Mouse (Mus musculus) embryonic facial prominence, embryonic 13.5 days (tissue): ENCODE results near the gene Rft1. TPM values are rescaled to one million over a fixed set of nuclear protein-coding genes. Genes with fewer than 3 reads are reported as not detected.

ENCODE experiments used
- ATAC-seq: fragments of 200-750 bp; cut with Nextera tagmentation; 2 replicates; pipeline ENCODE4 v1.8.0; 2017; ENCODE audit warnings: low read depth; ENCODE audit not compliant: insufficient number of reproducible peaks, insufficient read depth, low FRiP score, low TSS enrichment
- H3K27ac ChIP-seq: fragments of 300-500 bp; sonication (generic); 2 replicates; pipeline ENCODE4 v1.5.1; 2015; ENCODE audit warnings: moderate library complexity, mild to moderate bottlenecking, inconsistent platforms
- H3K27me3 ChIP-seq: fragments of 300-500 bp; sonication (generic); 2 replicates; pipeline ENCODE4 v1.6.1; 2015; ENCODE audit warnings: mild to moderate bottlenecking, inconsistent platforms
- H3K36me3 ChIP-seq: fragments of 300-500 bp; sonication (generic); 2 replicates; pipeline ENCODE4 v1.6.1; 2015; ENCODE audit warnings: mild to moderate bottlenecking, inconsistent platforms
- H3K4me1 ChIP-seq: fragments of 300-500 bp; sonication (generic); 2 replicates; pipeline ENCODE4 v1.6.1; 2015; ENCODE audit warnings: inconsistent platforms
- H3K4me2 ChIP-seq: fragments of 300-500 bp; sonication (generic); 2 replicates; pipeline ENCODE4 v1.6.1; 2015; ENCODE audit warnings: moderate library complexity, mild to moderate bottlenecking, inconsistent platforms
- H3K4me3 ChIP-seq: fragments of 300-500 bp; sonication (generic); 2 replicates; pipeline ENCODE4 v1.5.1; 2015; ENCODE audit warnings: mild to moderate bottlenecking, inconsistent platforms
- H3K9ac ChIP-seq: fragments of 300-500 bp; sonication (generic); 2 replicates; pipeline ENCODE4 v1.6.1; 2015; ENCODE audit warnings: mild to moderate bottlenecking, inconsistent platforms
- H3K9me3 ChIP-seq: fragments of 300-500 bp; sonication (generic); 2 replicates; pipeline ENCODE4 v1.6.1; 2016; ENCODE audit warnings: inconsistent platforms
- WGBS: fragments of 180-500 bp; shearing (Covaris S2); methylation state at CpG from one replicate; pipeline ENCODE4 v1.1.7; 2015; ENCODE audit warnings: mixed read lengths; 5-methylcytosine and 5-hydroxymethylcytosine counted together
- polyA plus RNA-seq: library from polyadenylated mRNA; unstranded; fragments of >200 nt; fragmentation: Nextera tagmentation; extraction: Ambion mirVana; gene quantifications from 2 replicates; pipeline ENCODE4 v1.2.1, GENCODE M21; 2015

Rft1 gene
- polyA plus RNA-seq = 21.5 and 21.6 TPM in 2 replicates

DNA sequence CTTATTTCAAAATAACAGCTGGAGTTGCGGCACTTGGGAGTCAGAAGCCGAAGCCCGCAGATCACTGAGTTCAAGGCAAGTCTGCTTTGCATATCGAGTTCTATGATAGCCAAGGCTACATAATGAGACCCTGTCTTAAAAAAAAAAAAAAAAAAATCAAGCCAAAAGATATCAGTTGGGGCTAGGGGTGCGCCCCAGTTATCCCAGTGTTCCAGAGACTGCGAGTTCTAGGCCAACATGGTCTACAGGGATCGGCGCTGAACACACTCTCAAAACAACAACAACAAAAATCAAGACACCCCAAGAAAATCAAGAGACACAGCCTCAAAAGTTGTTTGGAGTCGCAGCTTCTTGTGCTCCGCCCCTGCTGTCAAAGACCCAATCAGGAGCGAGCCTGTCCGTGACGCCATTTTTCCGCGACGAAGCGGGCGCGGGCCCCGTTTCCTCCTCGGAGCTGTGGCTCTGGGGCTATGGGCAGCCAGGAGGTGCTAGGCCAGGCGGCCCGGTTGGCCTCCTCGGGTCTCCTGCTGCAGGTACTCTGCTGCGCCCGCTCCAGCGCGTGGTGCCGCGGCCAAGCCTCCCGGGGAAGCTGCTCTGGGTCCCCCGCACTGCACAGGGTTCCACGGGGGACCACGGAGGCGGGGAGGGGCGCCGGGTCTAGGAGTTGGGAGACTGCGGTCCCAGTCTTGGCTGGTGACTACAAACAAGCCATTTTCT, at the start of gene Rft1:
Gene Rft1 (plus strand): TSS at position 418 of the 717 bp plus-strand sequence.
- peak; percentile 83 for ATAC-seq
- H3K4me3 ChIP-seq = peak within 1 kb of the TSS; percentile 71
- H3K27me3 ChIP-seq = no peaks in the 10 kb centered on the region
- no peaks in the 10 kb centered on the region for H3K9me3 ChIP-seq
- peak within 1 kb of the TSS; percentile 98 for H3K9ac ChIP-seq
- peaks cover 9% of the 10 kb centered on the region for H3K4me1 ChIP-seq
- H3K36me3 ChIP-seq = peaks cover under 1% of the 10 kb centered on the region
- H3K4me2 ChIP-seq = peak within 1 kb of the TSS; percentile 81
- H3K27ac ChIP-seq = peak within 1 kb of the TSS; percentile 83
- WGBS = 2% methylated on average over 38 of the region's 38 CpGs

DNA sequence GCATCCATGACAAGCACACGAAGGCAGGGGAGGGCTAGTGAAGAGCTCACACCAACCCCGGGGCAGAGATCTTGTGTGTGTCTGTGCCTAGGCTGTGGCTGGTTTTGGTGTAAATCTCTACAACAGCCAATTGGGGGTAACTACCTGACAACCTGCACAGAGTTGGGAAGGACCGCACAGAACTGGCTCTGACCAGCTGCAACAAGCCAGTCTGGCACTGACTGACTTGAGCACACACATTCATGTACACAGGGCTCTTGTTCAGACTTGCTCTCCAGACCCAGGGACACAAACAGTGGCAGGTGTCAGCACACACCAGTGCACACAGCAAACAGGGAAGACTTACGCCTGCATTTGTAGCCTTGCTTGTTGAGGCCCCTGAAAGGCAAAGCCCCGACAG, 47.3 kb upstream of the Rft1 start:
- ATAC-seq = no peak
- Histone ChIP-seq H3K27ac (no peak overlapping the region), H3K27me3 (no peaks in the 10 kb centered on the region), H3K4me2 (no peak overlapping the region), H3K36me3 (peaks cover 60% of the 10 kb centered on the region), H3K4me1 (no peaks in the 10 kb centered on the region), H3K9me3 (no peaks in the 10 kb centered on the region), H3K4me3 (no peak overlapping the region), H3K9ac (no peak overlapping the region)
- WGBS = 89% methylated on average over 5 of the region's 5 CpGs

DNA sequence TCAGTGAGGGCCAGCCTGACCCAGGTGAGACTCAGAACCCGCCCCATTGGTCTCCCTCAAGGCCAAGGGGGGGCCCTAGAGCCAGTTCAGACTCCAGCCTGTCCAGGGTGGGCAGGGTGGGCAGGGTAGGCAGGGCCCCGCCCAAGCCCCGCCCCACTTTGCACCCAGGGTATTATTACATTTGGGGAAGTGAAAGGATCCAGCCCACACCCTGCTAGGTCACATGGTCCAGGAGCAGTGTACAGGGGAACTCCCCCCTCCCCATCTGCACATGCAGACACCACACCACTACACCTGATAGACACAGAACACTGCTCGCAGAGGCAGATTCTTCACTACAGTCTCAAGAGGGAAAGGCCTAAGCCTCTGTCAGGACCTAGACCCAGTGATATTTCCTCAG, 46.5 kb upstream of the Rft1 start:
- H3K4me1 ChIP-seq = 0 out of 2 replicates have a peak, but pooled peaks cover 4% of the 10 kb centered on the region
- H3K36me3 ChIP-seq = peaks cover 51% of the 10 kb centered on the region
- H3K27me3 ChIP-seq = no peaks in the 10 kb centered on the region
- H3K27ac ChIP-seq = no peak overlapping the region
- 76% methylated on average over 4 of the region's 4 CpGs for WGBS
- no peak overlapping the region for H3K9ac ChIP-seq
- H3K4me2 ChIP-seq = no peak overlapping the region
- H3K9me3 ChIP-seq = no peaks in the 10 kb centered on the region
- no peak for ATAC-seq
- H3K4me3 ChIP-seq = no peak overlapping the region

DNA sequence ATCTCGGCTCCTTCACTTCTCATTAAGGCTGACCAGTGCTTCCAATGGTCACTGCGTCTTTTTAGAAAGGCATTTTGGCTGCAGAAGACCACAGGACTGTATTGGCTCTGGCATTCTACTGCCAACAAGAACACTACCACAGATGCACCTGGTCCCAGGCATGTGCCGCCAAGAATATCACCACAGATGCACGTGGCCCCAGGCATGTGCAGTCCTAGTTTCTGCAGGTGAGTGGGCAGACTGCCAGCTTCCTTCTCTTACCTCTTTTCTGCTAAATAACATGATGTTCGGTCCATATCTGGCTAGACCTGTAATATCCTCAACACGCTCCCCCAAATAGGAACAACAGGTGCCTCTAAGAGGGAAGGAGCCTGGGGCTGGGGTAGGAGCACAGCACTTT, 46.0 kb upstream of the Rft1 start:
- H3K27ac ChIP-seq = no peak overlapping the region
- H3K27me3 ChIP-seq = no peaks in the 10 kb centered on the region
- H3K4me3 ChIP-seq = no peak overlapping the region
- 0 out of 2 replicates have a peak, but pooled peaks cover 7% of the 10 kb centered on the region for H3K4me1 ChIP-seq
- H3K4me2 ChIP-seq = no peak overlapping the region
- ATAC-seq = no peak
- peaks cover 48% of the 10 kb centered on the region for H3K36me3 ChIP-seq
- 84% methylated on average over 6 of the region's 6 CpGs for WGBS
- H3K9ac ChIP-seq = 0 out of 2 replicates have a peak overlapping the region, but pooled peaks have one; percentile 32
- no peaks in the 10 kb centered on the region for H3K9me3 ChIP-seq

DNA sequence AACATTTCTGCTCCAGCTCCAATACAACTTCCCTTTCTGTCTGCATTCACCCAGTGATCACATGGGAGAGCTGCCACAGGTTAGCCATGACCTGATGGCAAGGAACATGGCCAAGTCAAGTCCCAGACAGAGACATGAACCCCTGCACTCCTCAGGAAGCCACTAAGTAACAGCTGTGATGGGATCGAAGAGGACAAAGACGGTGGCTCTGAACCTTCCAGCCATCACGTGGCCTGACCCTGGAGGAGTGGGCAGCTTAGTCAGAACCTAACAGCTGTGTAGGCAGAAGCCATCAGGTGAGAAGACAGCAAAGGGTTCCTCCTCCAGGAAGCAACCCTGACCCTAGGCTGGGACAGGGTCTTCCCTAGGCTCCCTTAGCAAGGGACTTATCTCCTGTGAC, 44.7 kb upstream of the Rft1 start:
- 86% methylated on average over 3 of the region's 3 CpGs for WGBS
- Histone ChIP-seq H3K36me3 (peaks cover 37% of the 10 kb centered on the region), H3K9ac (no peak overlapping the region), H3K4me2 (no peak overlapping the region), H3K27ac (no peak overlapping the region), H3K9me3 (no peaks in the 10 kb centered on the region), H3K4me1 (0 out of 2 replicates have a peak, but pooled peaks cover 7% of the 10 kb centered on the region), H3K4me3 (no peak overlapping the region), H3K27me3 (no peaks in the 10 kb centered on the region)
- no peak for ATAC-seq

DNA sequence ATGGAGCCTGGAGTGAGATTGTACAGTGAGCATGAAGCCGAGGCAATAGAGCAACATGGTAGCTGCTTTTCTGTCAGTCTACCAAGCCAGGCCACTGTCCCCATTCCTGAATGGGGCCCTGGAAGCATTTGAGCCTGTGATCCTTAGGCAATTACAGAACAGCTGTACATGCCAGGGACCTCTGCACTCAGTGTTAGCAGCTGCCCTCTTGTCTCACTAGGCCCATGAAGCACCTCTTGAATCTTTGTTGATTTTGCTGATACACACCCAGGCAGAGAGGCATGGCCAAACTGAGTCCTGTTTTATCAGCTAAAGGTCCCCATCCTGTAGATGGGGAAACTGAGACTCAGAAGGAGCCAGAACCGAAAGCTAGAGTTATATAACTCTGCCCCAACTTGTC, 43.9 kb upstream of the Rft1 start:
- H3K27me3 ChIP-seq = no peaks in the 10 kb centered on the region
- WGBS = 68% methylated on average over 2 of the region's 2 CpGs
- H3K4me3 ChIP-seq = no peak overlapping the region
- peaks cover 36% of the 10 kb centered on the region for H3K36me3 ChIP-seq
- H3K9ac ChIP-seq = no peak overlapping the region
- no peak overlapping the region for H3K27ac ChIP-seq
- ATAC-seq = no peak
- H3K4me2 ChIP-seq = no peak overlapping the region
- H3K4me1 ChIP-seq = peaks cover 14% of the 10 kb centered on the region; the same call in 1 of the 2 replicates
- no peaks in the 10 kb centered on the region for H3K9me3 ChIP-seq

DNA sequence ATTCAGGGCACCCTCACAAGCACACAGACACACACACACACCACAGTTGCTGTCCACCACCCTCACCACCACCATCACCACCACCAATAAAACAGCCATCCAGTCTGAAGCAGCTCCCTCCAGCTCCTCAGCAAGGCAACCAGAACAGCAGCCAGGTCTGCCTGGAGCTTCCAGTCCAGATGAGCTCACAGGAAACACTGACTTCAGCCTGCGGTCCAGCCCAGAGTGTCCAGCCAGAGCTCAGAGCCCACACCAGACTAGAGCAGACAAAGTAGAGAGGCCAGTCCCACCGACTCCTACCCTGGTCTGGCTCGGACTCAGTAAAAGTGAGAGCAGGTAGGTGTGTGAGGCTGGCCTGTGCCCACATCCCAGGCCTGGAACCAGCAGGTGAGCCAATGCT, 43.2 kb upstream of the Rft1 start:
- Histone ChIP-seq H3K4me3 (no peak overlapping the region), H3K27ac (no peak overlapping the region), H3K9ac (no peak overlapping the region), H3K4me1 (peaks cover 14% of the 10 kb centered on the region; the same call in 1 of the 2 replicates), H3K9me3 (no peaks in the 10 kb centered on the region), H3K36me3 (peaks cover 31% of the 10 kb centered on the region), H3K27me3 (no peaks in the 10 kb centered on the region), H3K4me2 (no peak overlapping the region)
- ATAC-seq = no peak
- WGBS = 84% methylated on average over 3 of the region's 3 CpGs

DNA sequence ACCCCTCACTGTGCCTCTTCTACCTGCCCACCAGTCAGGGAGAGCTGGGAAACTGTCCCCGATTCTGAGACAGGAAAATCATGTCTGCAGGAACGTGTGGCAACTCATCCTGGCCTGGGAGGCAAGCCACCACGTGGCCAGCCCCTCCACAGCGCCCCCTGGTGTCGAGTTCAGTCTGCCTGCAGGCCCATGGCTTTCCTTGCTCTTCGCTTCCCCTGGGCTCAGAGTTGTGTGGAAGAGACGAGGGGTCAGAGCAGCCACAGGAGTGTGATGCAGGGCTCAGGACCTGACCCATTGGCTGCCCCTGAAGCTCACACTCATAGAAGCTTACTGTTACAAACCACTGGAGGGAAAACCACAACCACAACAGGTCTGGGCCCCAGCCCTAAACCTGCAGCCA, 41.6 kb upstream of the Rft1 start:
- WGBS = 17% methylated on average over 7 of the region's 7 CpGs
- ATAC-seq = no peak
- H3K27ac ChIP-seq = no peak overlapping the region; the same call in 1 of the 2 replicates

DNA sequence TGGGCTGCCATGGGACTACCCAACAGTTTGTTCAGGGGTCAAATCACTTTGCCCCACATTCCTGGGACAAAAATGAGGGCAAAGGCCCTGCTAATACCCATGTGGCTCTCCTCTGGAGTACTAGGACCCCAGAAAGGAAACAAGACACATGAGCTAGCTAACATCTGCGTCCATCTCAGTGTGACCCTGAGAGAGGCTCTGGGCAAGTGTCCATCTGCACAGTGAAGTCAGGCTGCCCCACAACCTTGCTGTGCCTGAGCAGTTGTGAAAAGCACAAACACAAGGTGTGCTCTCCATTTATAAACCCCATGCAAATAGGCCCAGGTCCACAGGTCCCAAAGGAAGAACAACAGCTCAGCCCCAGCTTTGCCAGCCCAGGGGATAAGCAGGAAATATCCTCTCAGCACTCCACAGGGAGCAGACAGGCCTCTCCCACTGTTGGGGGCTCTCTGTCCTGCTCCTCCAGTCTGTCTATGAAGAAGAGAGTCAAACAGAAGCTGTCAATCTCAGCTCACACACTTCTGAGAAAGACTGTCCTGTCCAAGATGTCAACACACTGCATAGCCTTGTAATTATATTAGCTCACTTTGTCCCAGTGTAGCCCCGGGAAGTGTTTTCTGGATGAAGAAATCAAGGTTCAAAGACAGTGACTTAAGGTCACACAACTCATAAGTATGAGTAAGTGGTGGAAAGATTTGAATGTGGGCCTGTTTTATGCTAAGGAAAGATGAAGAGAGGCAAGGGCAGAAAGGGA, 41.0 kb upstream of the Rft1 start:
- Histone ChIP-seq H3K27me3 (no peaks in the 10 kb centered on the region), H3K9ac (no peak overlapping the region), H3K4me2 (no peak overlapping the region), H3K36me3 (peaks cover 17% of the 10 kb centered on the region), H3K27ac (no peak overlapping the region; the same call in 1 of the 2 replicates), H3K4me1 (peaks cover 21% of the 10 kb centered on the region; the same call in 1 of the 2 replicates), H3K4me3 (no peak overlapping the region), H3K9me3 (no peaks in the 10 kb centered on the region)
- ATAC-seq = no peak
- 77% methylated on average over 2 of the region's 2 CpGs for WGBS

More for the DNA sequence above, 41.6 kb upstream of the Rft1 start:
- H3K27me3 ChIP-seq = no peaks in the 10 kb centered on the region
- H3K4me2 ChIP-seq = no peak overlapping the region
- peaks cover 18% of the 10 kb centered on the region for H3K36me3 ChIP-seq
- H3K4me3 ChIP-seq = no peak overlapping the region
- H3K9me3 ChIP-seq = no peaks in the 10 kb centered on the region
- H3K4me1 ChIP-seq = peaks cover 21% of the 10 kb centered on the region; the same call in 1 of the 2 replicates
- H3K9ac ChIP-seq = no peak overlapping the region

DNA sequence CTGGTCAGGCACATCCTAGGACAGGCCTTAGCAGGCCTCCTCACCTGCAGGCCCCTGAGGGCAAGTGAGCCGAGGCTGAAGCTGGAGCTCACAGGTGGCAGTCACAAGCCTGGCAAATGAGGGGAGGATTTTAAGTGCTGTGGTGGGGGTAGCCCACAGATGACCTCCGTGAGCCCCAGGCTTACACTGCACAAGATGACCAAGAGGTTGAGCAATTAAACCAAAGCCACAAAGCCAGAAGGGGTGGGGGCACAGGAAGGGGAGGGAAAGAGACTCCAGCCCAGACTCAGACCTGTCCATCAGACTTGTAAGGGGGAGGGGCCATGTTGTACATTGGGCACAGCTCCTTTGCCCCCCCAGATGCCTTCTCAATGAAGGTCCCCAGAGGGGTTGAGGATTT, 37.4 kb upstream of the Rft1 start:
- no peak overlapping the region for H3K4me2 ChIP-seq
- ATAC-seq = no peak
- no peak overlapping the region for H3K27ac ChIP-seq
- H3K9me3 ChIP-seq = no peaks in the 10 kb centered on the region
- WGBS = 39% methylated on average over 2 of the region's 2 CpGs
- H3K27me3 ChIP-seq = no peaks in the 10 kb centered on the region
- no peak overlapping the region for H3K9ac ChIP-seq
- H3K36me3 ChIP-seq = peaks cover 4% of the 10 kb centered on the region; the same call in 1 of the 2 replicates
- no peak overlapping the region for H3K4me3 ChIP-seq
- H3K4me1 ChIP-seq = peaks cover 21% of the 10 kb centered on the region; the same call in 1 of the 2 replicates

DNA sequence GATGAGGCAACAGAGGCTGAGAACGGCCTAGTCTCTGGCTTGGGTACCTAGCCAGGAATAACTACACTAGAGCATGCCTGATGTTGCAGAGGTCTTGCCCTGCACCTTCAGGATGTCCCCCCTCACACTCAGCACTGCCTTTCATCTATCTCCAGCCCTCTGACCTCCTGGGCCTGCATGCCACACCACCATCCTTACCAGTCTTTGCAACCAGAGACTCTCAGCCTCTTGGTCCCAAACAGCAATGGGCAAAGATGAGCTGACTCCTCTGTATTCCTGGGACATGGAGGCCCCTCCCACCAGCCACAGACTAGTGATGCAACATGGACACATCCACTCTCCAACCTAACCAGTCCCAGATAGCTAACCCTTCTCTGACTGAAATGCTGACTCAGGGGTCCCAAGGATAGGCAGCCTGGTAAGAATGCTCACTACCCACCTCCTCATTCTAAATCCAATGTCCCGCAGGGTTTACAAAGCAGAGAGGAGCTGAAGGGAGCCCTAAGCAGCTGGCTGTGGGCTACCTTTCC, 35.3 kb upstream of the Rft1 start:
- WGBS = 84% methylated on average over 2 of the region's 2 CpGs
- ATAC-seq = no peak
- no peak overlapping the region for H3K27ac ChIP-seq
- H3K27me3 ChIP-seq = no peaks in the 10 kb centered on the region
- H3K9me3 ChIP-seq = no peaks in the 10 kb centered on the region
- no peak overlapping the region for H3K4me3 ChIP-seq
- peaks cover 18% of the 10 kb centered on the region for H3K4me1 ChIP-seq
- H3K4me2 ChIP-seq = no peak overlapping the region
- no peak overlapping the region for H3K9ac ChIP-seq
- H3K36me3 ChIP-seq = peaks cover 4% of the 10 kb centered on the region; the same call in 1 of the 2 replicates
